Mouse (Mus musculus): ENCODE measurements around the gene Psg19. TPM values are rescaled to one million over a fixed set of nuclear protein-coding genes. Genes with fewer than 3 reads are reported as not detected.
"Not testable (repeated sequence)": the region's sequence is repeated elsewhere in the genome, so short reads cannot be mapped to it uniquely, and the experiment has no call there.

Psg19 gene
- total RNA-seq (2021): not detected

GRCm38 (mm10) chr7:18798420-18798819 lies at the start of gene Psg19:
Gene Psg19 (minus strand): TSS chr7:18798520.
- DNase-seq (ENCODE audit: extremely low spot score in 1 of 2, low spot score in 1 of 2): no peak

DNA sequence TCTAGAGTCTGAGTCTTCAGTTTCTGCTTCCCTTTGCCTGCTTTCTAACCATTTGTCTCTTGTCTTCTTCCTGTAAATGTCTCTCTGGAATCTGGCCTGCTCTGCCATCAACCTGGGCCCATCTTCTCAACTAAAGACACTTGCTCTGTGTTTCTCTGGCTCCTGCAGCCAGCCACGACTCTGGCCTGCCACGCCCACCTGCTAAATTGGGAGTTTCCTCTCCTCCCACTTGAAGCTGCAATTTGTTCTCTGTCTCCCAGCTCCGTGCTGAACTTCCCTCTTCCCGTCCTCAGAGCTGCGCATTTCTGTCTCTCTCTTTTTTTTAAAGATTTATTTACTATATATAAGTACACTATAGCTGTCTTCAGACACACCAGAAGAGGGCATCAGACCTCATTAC lies 46.5 kb upstream of the Psg19 start:
- no peak for DNase-seq (ENCODE audit: extremely low spot score in 1 of 2, low spot score in 1 of 2)

- DNase-seq (ENCODE audit: extremely low spot score in 1 of 2, low spot score in 1 of 2): no peak
Observed at GRCm38 (mm10) chr7:18841174-18841567, 42.9 kb upstream of the Psg19 start.

DNA sequence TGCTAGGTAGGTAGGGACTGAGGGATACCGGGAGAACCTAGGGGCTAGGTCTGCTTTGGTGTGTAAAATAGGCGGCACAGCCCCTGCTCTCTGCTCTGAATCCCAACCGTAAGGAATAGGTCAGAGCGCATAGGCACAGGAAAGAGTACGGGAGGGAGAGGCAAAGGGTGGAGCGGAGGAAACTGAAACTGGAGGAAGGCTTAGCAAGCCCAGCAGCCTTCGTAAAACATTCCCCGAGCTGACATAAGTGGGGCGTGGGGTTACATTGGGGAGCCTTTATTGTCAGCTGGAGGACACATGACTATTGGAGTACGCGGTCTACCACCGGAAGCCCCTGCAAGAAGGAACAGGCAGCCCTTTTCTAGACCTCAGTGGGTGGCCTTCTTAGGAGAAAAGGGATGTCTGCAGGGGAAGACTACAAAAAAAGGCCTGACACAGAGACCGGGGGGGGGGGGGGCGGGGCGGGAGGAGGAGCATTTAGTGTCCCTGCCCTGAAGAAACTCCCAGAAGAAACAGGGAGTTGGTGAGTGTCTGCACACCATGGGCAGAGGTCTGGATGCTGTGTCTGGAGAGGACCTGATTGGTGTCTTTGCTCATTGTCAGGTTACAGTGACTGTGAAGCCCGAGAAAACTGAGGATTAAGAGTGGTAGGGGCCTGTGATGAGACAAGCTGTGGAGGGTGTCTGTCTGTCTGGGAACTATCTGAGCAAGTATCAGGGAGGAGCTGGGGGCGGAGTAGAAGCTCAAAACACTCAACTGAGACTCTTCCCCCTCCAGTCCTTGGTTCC lies 42.3 kb upstream of the Psg19 start:
- no peak for DNase-seq (ENCODE audit: extremely low spot score in 1 of 2, low spot score in 1 of 2)

DNA sequence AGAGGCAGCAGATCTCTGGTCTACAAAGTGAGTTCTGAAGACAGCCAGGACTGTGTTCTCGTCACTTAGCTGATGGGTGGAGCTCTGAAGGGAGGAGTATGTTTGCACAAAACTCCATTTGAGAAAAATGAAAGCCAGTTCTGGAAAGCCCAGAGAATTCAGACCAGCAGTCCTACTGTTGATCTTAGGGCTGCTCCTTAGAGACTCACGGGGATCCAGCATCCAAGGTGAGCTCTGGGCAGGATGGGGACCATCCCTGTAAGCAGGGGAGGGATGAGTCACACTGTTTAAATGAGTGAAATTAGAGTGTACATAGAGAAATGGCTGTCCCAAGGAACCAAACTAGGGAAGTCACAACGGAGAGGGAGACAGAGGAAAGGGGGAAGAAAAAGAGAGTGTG lies 41.5 kb upstream of the Psg19 start, which contains the start of gene Mill2:
Gene Mill2, plus strand, starts transcription at position 102 of the 400 bp plus-strand sequence.
- DNase-seq (ENCODE audit: extremely low spot score in 1 of 2, low spot score in 1 of 2): no peak

GRCm38 (mm10) chr7:18832298-18832697 lies 34.0 kb upstream of the Psg19 start:
- DNase-seq (ENCODE audit: extremely low spot score in 1 of 2, low spot score in 1 of 2): no peak

GRCm38 (mm10) chr7:18829545-18829944 lies 31.2 kb upstream of the Psg19 start:
- DNase-seq (ENCODE audit: extremely low spot score in 1 of 2, low spot score in 1 of 2): no peak

DNA sequence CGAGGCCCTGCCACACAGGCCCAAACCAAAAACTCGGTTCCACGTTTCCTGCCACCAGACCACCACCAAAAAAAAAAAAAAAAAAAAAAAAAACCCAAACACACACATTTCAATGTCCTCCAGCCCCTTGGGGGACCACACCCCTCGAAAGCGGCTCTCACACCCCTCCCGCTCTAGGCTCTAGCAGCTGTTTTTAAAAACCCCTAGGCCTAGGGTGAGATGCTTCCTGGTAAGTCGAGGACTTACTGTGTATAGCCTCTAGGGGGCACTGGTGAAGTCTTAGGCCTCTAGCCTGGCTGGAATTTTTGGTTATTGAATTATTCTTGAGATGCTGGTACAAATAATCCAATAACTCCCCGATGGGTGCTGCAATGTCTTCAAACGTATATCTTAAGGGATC lies 30.3 kb upstream of the Psg19 start:
- DNase-seq (ENCODE audit: extremely low spot score in 1 of 2, low spot score in 1 of 2): no peak

DNA sequence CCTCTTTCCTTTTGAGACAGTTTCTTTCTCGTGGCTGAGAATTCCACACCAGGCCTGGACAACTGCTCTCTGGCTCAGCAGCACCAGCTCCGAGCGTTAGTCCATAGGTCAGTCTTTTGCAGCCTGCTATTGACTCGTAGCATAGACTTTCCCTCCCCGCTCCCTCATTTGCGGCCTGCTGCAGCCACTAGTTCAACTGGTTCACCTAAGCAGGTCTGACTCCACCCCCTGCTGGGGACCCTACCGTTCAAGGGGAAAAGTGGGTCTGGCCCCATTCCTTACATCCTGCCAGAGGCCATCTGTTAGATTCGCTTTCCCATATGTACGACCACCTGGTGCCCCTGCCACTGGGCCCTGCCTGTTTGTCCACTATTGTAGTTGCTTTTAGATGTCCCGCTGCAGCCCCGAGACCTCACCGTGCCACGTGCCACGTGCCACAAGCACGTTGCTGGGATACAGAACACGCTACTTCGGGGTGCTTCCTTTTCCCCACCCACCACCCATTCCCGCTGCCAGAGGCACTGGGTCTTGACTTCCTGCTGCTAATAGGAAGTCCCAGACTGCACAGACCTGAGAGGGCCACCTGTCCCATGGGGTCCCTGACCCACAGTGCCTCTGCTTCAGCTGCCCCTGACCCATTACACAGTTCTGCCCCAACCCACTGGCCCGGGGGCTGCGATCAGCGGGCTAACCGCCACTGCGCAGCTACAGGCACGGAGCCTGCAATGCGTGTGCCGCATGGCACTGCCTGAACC lies 29.6 kb upstream of the Psg19 start:
- DNase-seq (ENCODE audit: extremely low spot score in 1 of 2, low spot score in 1 of 2): no peak

GRCm38 (mm10) chr7:18821507-18821906 lies 23.2 kb upstream of the Psg19 start, which contains the start of gene Psg17:
Gene Psg17 (minus strand): TSS chr7:18821607.
- no peak for DNase-seq (ENCODE audit: extremely low spot score in 1 of 2, low spot score in 1 of 2)

GRCm38 (mm10) chr7:18818301-18818700 lies 20.0 kb upstream of the Psg19 start:
- no peak for DNase-seq (ENCODE audit: extremely low spot score in 1 of 2, low spot score in 1 of 2)

DNA sequence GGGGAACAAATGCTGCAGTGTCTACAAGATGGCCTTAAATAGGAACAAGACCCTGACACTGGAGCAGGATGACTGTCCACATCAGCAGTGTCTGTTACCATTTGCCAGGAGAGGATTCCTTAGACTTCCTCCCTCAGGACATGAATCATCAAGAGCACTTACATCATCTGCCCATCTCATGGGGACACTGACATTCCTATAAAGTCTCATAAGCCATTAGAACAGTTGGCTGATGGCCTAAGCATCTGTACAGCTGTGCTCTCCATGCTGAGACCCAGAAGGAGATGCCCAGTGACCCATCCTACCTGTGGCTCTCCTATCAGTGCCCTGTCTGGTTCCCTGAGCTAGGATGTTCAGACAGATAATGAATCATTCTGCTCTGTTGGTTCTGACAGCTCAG lies 5.2 kb upstream of the Psg19 start:
- no peak for DNase-seq (ENCODE audit: extremely low spot score in 1 of 2, low spot score in 1 of 2)

- DNase-seq (ENCODE audit: extremely low spot score in 1 of 2, low spot score in 1 of 2): no peak
Observed at GRCm38 (mm10) chr7:18799129-18799528, 809 bp upstream of the Psg19 start.

DNA sequence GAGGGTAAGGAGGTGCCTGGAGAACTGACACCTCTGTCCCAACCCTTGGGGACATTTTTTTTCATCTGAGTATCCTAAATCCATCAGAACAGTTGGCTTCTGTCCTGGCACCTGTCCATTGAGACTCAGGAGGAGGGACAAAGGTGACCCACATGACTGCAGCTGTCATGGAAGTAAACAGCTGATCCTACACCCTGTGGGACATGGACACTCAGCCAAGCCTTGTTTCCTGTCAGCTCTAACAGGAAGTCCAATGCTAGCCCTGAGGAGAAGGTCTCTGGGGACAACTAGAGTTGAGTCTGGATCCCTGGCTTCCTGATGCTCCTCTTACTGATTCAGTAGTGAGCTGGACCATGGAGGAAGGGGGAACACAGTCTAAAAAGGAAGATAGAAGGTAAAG lies 7.6 kb downstream of the Psg19 start:
- not testable (repeated sequence) for DNase-seq (ENCODE audit: extremely low spot score in 1 of 2, low spot score in 1 of 2)

DNA sequence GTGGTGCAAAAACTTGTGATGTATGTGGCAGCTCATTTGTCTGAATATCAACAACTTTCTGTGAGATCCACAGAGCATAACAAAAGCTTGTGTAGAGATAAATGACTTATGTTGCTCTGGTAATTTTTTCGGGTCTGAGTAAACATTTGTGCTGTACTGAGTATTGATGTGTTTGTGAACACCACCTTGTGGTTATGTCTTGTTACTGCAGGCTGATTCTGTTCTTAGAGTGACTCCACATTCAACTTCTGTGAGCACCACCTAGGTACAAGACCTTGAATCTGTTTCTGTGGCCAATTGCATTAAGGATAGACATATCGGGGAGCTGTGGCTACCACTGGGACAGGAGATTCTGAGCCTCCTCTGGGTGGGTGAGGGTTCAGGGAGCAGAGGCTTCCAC lies 17.0 kb downstream of the Psg19 start:
- DNase-seq (ENCODE audit: extremely low spot score in 1 of 2, low spot score in 1 of 2): not testable (repeated sequence)

GRCm38 (mm10) chr7:18779337-18779781 lies 19.0 kb downstream of the Psg19 start:
- no peak for DNase-seq (ENCODE audit: extremely low spot score in 1 of 2, low spot score in 1 of 2)

DNA sequence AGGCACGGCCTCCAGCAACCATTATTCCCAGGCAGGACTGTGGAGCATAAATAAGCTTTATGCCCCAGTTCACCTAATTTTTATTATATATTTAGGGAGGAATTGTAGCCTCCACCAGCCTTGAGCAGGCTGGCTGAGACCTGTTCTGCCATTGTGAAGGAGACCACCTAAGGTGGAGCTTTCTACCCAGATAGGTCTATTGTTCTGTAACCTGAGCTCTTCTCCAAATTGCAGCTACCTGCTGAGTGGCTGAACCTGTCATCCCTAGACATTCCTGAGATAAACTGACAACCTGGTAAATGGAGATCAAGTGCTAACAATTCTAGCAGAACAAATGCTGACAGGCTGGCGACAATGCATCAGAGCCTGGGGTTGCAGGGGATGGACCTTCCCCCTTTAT lies 35.4 kb downstream of the Psg19 start:
- DNase-seq (ENCODE audit: extremely low spot score in 1 of 2, low spot score in 1 of 2): not testable (repeated sequence)

- DNase-seq (ENCODE audit: extremely low spot score in 1 of 2, low spot score in 1 of 2): not testable (repeated sequence)
Observed at GRCm38 (mm10) chr7:18760152-18760551, 38.2 kb downstream of the Psg19 start.

GRCm38 (mm10) chr7:18749896-18750477 lies 48.3 kb downstream of the Psg19 start:
- peak; percentile 34 to 74 for DNase-seq (ENCODE audit: extremely low spot score in 1 of 2, low spot score in 1 of 2)

- DNase-seq (ENCODE audit: extremely low spot score in 1 of 2, low spot score in 1 of 2): no peak
Observed at GRCm38 (mm10) chr7:18748994-18749895, 49.1 kb downstream of the Psg19 start.

Measured in layer of hippocampus, postnatal 25 days (tissue).